Mouse (Mus musculus) CD4-positive helper T cell, adult 2 months (primary cell): ENCODE measurements around the gene S100a13.

Experiments
- DNase-seq: peaks from one replicate; pipeline ENCODE4 v3.0.0-alpha.2; 2012; ENCODE audit warnings: low read depth, missing footprints, low spot score

Gene S100a13

GRCm38 (mm10) chr3:90552231-90552630 lies 38.0 kb downstream of the S100a13 start:
- DNase-seq, result no peak

DNA sequence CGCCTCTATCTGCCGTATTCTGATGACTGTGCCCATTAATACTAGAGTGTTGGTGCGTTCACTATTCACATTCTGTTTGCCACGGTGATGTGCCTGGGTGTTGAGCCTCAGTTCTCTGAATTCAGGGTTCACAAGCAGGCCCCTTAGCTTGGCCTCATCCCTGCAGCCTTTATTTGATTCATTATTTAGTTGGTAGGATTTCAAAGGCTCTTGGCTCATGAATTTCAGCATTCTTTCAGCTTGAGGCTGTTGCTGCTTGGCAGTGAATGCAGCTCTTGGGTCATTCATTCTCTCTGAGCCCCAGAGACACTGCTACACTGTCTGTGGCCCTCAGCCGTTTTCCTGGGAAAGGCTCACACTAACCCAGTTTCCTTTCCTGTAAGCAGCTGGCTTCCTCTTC lies 41.7 kb downstream of the S100a13 start:
- DNase-seq, result no peak

GRCm38 (mm10) chr3:90560008-90560628 lies 45.9 kb downstream of the S100a13 start, which contains the start of gene S100a3:
Gene S100a3 (plus strand): TSS chr3:90560578.
- DNase-seq, result no peak
